Mouse (Mus musculus) embryonic facial prominence, embryonic 12.5 days (tissue): ENCODE measurements around the gene Spem2. TPM values are rescaled to one million over a fixed set of nuclear protein-coding genes. Genes with fewer than 3 reads are reported as not detected.

Experiments used
- ATAC-seq: fragments of 200-750 bp; cut with Nextera tagmentation; 2 replicates; pipeline ENCODE4 v1.8.0; 2017; ENCODE audit not compliant: insufficient number of reproducible peaks, insufficient read depth, low FRiP score, low TSS enrichment
- H3K27ac ChIP-seq: fragments of 300-500 bp; sonication (generic); 2 replicates; pipeline ENCODE4 v1.5.1; 2016; ENCODE audit warnings: mild to moderate bottlenecking
- H3K27me3 ChIP-seq: fragments of 300-500 bp; sonication (generic); 2 replicates; pipeline ENCODE4 v1.6.1; 2016; ENCODE audit warnings: mild to moderate bottlenecking, moderate library complexity
- H3K36me3 ChIP-seq: fragments of 300-500 bp; sonication (generic); 2 replicates; pipeline ENCODE4 v1.6.1; 2016; ENCODE audit warnings: mild to moderate bottlenecking
- H3K4me1 ChIP-seq: fragments of 300-500 bp; sonication (generic); 2 replicates; pipeline ENCODE4 v1.6.1; 2016
- H3K4me2 ChIP-seq: fragments of 300-500 bp; sonication (generic); replicated peaks from 2 replicates; pipeline ENCODE4 v1.6.1; 2016; ENCODE audit warnings: mild to moderate bottlenecking, moderate library complexity
- H3K4me3 ChIP-seq: fragments of 300-500 bp; sonication (generic); 2 replicates; pipeline ENCODE4 v1.5.1; 2016; ENCODE audit warnings: mild to moderate bottlenecking
- H3K9ac ChIP-seq: fragments of 300-500 bp; sonication (generic); 2 replicates; pipeline ENCODE4 v1.6.1; 2016; ENCODE audit warnings: mild to moderate bottlenecking, moderate library complexity
- H3K9me3 ChIP-seq: fragments of 300-500 bp; sonication (generic); 2 replicates; pipeline ENCODE4 v1.6.1; 2016; ENCODE audit warnings: mild to moderate bottlenecking, moderate library complexity
- WGBS: fragments of 180-500 bp; shearing (Covaris S2); methylation state at CpG from one replicate; pipeline ENCODE4 v1.1.7; 2016; 5-methylcytosine and 5-hydroxymethylcytosine counted together
- polyA plus RNA-seq: library from polyadenylated mRNA; unstranded; fragments of >200 nt; fragmentation: Nextera tagmentation; extraction: Ambion mirVana; gene quantifications from 2 replicates; pipeline ENCODE4 v1.2.1, GENCODE M21; 2016

Spem2 gene
- polyA plus RNA-seq, 1 experiment from 2014 or later, result not detected

GRCm38 (mm10) chr11:69848021-69848420, 29.8 kb upstream of the Spem2 start:
- Histone ChIP-seq H3K4me1 (peaks cover 23% of the 10 kb centered on the region), H3K36me3 (peaks cover 49% of the 10 kb centered on the region), H3K9ac (peak overlapping the region; percentile 83; the same call in 1 of the 2 replicates), H3K27ac (peak overlapping the region; percentile 96; the same call in 1 of the 2 replicates), H3K27me3 (no peaks in the 10 kb centered on the region), H3K9me3 (no peaks in the 10 kb centered on the region), H3K4me3 (peak overlapping the region; percentile 70), H3K4me2 (peak overlapping the region; percentile 86)
- 97% methylated on average over 6 of the region's 6 CpGs for WGBS
- no peak for ATAC-seq

GRCm38 (mm10) chr11:69846738-69847688, 28.7 kb upstream of the Spem2 start:
- Histone ChIP-seq H3K4me2 (peak overlapping the region; percentile 86), H3K27ac (peak overlapping the region; percentile 96), H3K4me3 (peak overlapping the region; percentile 70), H3K27me3 (no peaks in the 10 kb centered on the region), H3K36me3 (peaks cover 45% of the 10 kb centered on the region), H3K4me1 (peaks cover 23% of the 10 kb centered on the region), H3K9ac (peak overlapping the region; percentile 83), H3K9me3 (no peaks in the 10 kb centered on the region)
- WGBS, result 11% methylated on average over 37 of the region's 37 CpGs
- ATAC-seq, result no peak

GRCm38 (mm10) chr11:69846198-69846680, 28.0 kb upstream of the Spem2 start, which contains the start of gene Plscr3:
Plscr3 (plus strand) TSS chr11:69846376.
- Histone ChIP-seq H3K27me3 (no peaks in the 10 kb centered on the region), H3K27ac (peak within 1 kb of the TSS; percentile 96), H3K9ac (peak within 1 kb of the TSS; percentile 83), H3K36me3 (peaks cover 37% of the 10 kb centered on the region), H3K4me2 (peak within 1 kb of the TSS; percentile 86), H3K4me3 (peak within 1 kb of the TSS; percentile 70), H3K4me1 (peaks cover 23% of the 10 kb centered on the region), H3K9me3 (no peaks in the 10 kb centered on the region)
- peak; percentile 78 for ATAC-seq
- under 1% methylated on average over 34 of the region's 38 CpGs for WGBS

DNA sequence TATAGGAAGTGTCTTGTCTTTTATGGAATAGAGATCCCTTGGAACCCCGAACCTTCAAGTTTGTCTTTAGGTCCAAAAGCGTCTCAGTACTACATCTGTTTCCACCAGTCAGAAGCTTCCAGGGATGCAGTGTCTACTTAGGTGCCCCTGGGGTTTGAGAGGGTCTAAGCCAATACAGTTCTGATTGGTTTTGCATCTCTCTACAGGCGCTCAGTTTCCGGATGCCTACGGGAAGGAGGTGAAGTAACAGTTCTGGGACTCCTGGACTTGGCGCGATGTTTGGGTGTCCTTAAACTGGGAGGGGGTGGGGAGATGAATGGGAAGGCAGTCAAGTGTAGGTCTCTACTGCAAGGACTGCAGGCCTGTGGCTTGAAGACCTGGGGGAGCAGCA, 20.4 kb upstream of the Spem2 start:
- WGBS, result 3% methylated on average over 7 of the region's 7 CpGs
- no peak for ATAC-seq
- Histone ChIP-seq H3K4me2 (peak overlapping the region; percentile 97), H3K27me3 (no peaks in the 10 kb centered on the region), H3K4me1 (peaks cover 34% of the 10 kb centered on the region), H3K9me3 (no peaks in the 10 kb centered on the region), H3K4me3 (peak overlapping the region; percentile 79), H3K27ac (peak overlapping the region; percentile 85), H3K9ac (peak overlapping the region; percentile 57; the same call in 1 of the 2 replicates), H3K36me3 (0 out of 2 replicates have a peak, but pooled peaks cover 2% of the 10 kb centered on the region)

DNA sequence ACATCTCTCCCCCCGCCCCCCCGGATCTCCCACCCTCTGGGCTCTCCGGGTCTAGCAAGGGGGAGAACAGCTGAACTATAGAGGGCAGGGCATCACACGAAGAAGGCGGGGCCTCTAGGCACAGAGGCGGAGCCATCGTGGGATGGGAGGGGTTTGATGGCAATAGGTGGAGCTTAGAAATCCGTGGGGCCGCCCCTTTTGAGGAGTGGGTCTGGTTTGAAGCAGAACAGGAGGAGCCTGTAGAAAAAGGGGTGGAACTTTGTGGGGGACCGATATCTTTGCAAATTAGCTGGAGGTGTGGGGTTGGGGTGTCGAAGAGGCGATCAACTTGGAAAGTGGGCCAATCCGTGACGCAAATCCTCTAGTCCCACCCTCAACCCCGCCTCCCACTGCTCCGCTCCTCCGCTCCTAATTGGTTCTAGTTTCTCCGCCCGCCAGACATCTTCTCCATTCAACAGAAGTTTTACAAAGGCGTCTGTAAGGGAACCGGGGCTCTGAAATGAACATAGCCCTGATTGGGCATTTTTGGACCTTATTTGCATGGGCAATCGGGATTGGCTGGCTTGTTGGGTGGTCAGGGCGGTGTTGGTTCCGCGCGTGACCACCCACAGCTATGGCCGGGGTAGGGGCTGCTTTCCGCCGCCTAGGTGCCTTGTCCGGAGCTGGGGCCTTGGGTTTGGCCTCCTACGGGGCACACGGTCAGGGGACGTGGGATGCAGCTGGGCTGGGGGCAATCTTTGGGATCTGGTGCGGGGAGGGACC, 19.9 kb upstream of the Spem2 start, which contains the start of gene Tmem256:
Gene Tmem256, plus strand, starts transcription at position 563 of the 762 bp plus-strand sequence.
- Histone ChIP-seq H3K27me3 (no peaks in the 10 kb centered on the region), H3K27ac (peak within 1 kb of the TSS; percentile 92), H3K9me3 (no peaks in the 10 kb centered on the region), H3K4me1 (peaks cover 37% of the 10 kb centered on the region), H3K4me2 (peak within 1 kb of the TSS; percentile 97), H3K9ac (peak within 1 kb of the TSS; percentile 87), H3K4me3 (peak within 1 kb of the TSS; percentile 79), H3K36me3 (0 out of 2 replicates have a peak, but pooled peaks cover 8% of the 10 kb centered on the region)
- peak; percentile 85 for ATAC-seq
- WGBS, result under 1% methylated on average over 34 of the region's 34 CpGs

DNA sequence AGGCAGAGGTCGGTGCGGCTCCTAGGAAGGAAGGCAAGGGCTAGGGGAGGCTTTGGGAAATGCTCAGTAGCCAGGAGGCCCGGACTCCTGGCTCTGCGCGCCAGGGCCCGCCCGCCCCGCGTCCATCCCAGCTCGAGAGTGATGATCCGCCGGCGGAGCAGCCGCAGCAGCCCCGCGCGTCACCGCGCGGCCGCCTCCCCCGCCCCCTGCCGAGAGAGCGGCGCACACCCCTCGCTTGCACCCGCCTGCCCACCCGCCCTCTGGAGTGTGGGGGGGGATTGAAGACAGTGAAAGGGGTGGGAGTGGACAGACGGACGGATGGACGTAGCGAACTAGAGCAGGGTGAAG, 19.3 kb upstream of the Spem2 start, which contains the start of gene Nlgn2:
Gene Nlgn2, minus strand, starts transcription at position 181 of the 348 bp plus-strand sequence.
- peak within 1 kb of the TSS; percentile 87 for H3K9ac ChIP-seq
- no peaks in the 10 kb centered on the region for H3K27me3 ChIP-seq
- no peaks in the 10 kb centered on the region for H3K9me3 ChIP-seq
- ATAC-seq, result no peak
- under 1% methylated on average over 29 of the region's 32 CpGs for WGBS
- H3K27ac ChIP-seq, result peak within 1 kb of the TSS; percentile 92
- H3K4me3 ChIP-seq, result peak within 1 kb of the TSS; percentile 79
- H3K36me3 ChIP-seq, result peaks cover 14% of the 10 kb centered on the region
- H3K4me1 ChIP-seq, result peaks cover 37% of the 10 kb centered on the region
- H3K4me2 ChIP-seq, result peak within 1 kb of the TSS; percentile 97

GRCm38 (mm10) chr11:69836703-69837576, 18.7 kb upstream of the Spem2 start:
- under 1% methylated on average over 48 of the region's 52 CpGs for WGBS
- Histone ChIP-seq H3K9me3 (no peaks in the 10 kb centered on the region), H3K27ac (peak overlapping the region; percentile 92), H3K9ac (peak overlapping the region; percentile 87), H3K36me3 (peaks cover 20% of the 10 kb centered on the region), H3K4me3 (peak overlapping the region; percentile 79), H3K4me2 (peak overlapping the region; percentile 97), H3K27me3 (no peaks in the 10 kb centered on the region), H3K4me1 (peaks cover 37% of the 10 kb centered on the region)
- ATAC-seq, result no peak; the same call in 1 of the 2 replicates

GRCm38 (mm10) chr11:69835966-69836335, 17.7 kb upstream of the Spem2 start:
- peaks cover 25% of the 10 kb centered on the region for H3K36me3 ChIP-seq
- ATAC-seq, result no peak
- H3K9me3 ChIP-seq, result no peaks in the 10 kb centered on the region
- peak overlapping the region; percentile 92 for H3K27ac ChIP-seq
- H3K4me1 ChIP-seq, result peaks cover 37% of the 10 kb centered on the region
- peak overlapping the region; percentile 87; the same call in 1 of the 2 replicates for H3K9ac ChIP-seq
- no peaks in the 10 kb centered on the region for H3K27me3 ChIP-seq
- H3K4me2 ChIP-seq, result peak overlapping the region; percentile 97
- WGBS, result 3% methylated on average over 4 of the region's 4 CpGs
- peak overlapping the region; percentile 79 for H3K4me3 ChIP-seq

DNA sequence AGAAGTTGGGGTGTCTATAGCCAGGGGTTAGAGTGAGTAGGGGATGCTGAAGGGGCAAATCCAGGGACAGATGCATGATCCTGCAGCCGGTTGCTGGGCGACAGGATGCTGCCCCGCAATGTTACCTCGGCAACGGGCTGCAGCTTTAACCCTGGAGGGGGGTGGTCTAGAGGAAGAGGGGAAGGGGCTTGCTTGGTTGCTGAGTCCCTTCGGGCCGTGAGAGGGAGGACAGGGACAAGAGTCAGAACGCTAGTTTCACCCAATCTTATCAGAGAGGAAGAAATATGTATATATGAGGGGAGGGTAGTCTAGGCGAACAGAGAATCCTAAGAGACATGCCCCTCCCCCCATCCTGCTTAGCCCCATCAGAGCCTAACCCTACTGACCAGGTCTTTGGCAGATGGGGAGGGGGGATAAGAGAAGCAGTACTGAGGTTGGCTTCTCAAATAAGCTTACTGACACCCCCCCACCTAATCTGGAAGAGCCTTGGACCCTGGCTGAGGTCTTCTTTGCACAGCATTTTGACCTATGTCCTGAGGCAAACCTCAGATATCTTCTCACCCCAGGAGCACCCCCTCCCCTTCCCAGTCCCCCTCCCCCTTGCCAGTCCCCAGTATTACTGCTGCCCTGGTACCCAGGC, 17.2 kb upstream of the Spem2 start:
- Histone ChIP-seq H3K9ac (peak overlapping the region; percentile 87; the same call in 1 of the 2 replicates), H3K9me3 (no peaks in the 10 kb centered on the region), H3K4me2 (peak overlapping the region; percentile 97), H3K4me1 (peaks cover 37% of the 10 kb centered on the region), H3K27me3 (no peaks in the 10 kb centered on the region), H3K27ac (no peak overlapping the region; the same call in 1 of the 2 replicates), H3K4me3 (peak overlapping the region; percentile 79), H3K36me3 (peaks cover 26% of the 10 kb centered on the region)
- no peak for ATAC-seq
- 5% methylated on average over 9 of the region's 9 CpGs for WGBS

GRCm38 (mm10) chr11:69834001-69834549, 15.8 kb upstream of the Spem2 start:
- Histone ChIP-seq H3K27ac (peak overlapping the region; percentile 72), H3K4me1 (peaks cover 34% of the 10 kb centered on the region), H3K4me3 (peak overlapping the region; percentile 79), H3K9ac (peak overlapping the region; percentile 77), H3K9me3 (no peaks in the 10 kb centered on the region), H3K36me3 (peaks cover 33% of the 10 kb centered on the region), H3K4me2 (peak overlapping the region; percentile 97), H3K27me3 (no peaks in the 10 kb centered on the region)
- no peak for ATAC-seq
- WGBS, result 11% methylated on average over 44 of the region's 48 CpGs
